Mouse (Mus musculus) MEL (cell line): ENCODE data around the gene Cnga1.

Experiments
- CTCF ChIP-seq, 3 experiments: IDR thresholded peaks in 2 of 3; conservative IDR thresholded peaks in 1 of 3; 2 replicates each; pipeline ENCODE4 v1.5.1; 2011 to 2012; ENCODE audit warnings: low read length in 3 of 3, low read depth in 2 of 3, mild to moderate bottlenecking in 2 of 3, improper control_type of control experiment in 1 of 3, inconsistent platforms in 1 of 3, mixed read lengths in 1 of 3, moderate library complexity in 1 of 3; ENCODE audit not compliant: control insufficient read depth in 1 of 3, insufficient read depth in 1 of 3, poor library complexity in 1 of 3, severe bottlenecking in 1 of 3
- MYC ChIP-seq: IDR thresholded peaks from 2 replicates; pipeline ENCODE4 v1.6.1; 2011; ENCODE audit warnings: low read depth, mild to moderate bottlenecking, low read length, improper control_type of control experiment, moderate library complexity
- POLR2A ChIP-seq, 2 experiments: IDR thresholded peaks; 2 replicates each; pipeline ENCODE4 v1.6.1; 2011 to 2012; ENCODE audit warnings: low read length in 2 of 2, mild to moderate bottlenecking in 2 of 2, control low read depth in 1 of 2, improper control_type of control experiment in 1 of 2, low read depth in 1 of 2, moderate library complexity in 1 of 2; ENCODE audit not compliant: control insufficient read depth in 1 of 2, insufficient read depth in 1 of 2, poor library complexity in 1 of 2
- TAL1 ChIP-seq: IDR thresholded peaks from 2 replicates; pipeline ENCODE4 v1.6.1; 2012; ENCODE audit warnings: mild to moderate bottlenecking, inconsistent platforms, low read length, moderate library complexity, mixed read lengths
- TBP ChIP-seq: IDR thresholded peaks from 2 replicates; pipeline ENCODE4 v1.8.0; 2011; ENCODE audit warnings: low read depth, low read length, improper control_type of control experiment
- USF1 ChIP-seq: IDR thresholded peaks from 2 replicates; pipeline ENCODE4 v1.6.1; 2014; ENCODE audit warnings: low read depth, mild to moderate bottlenecking, inconsistent platforms, low read length, improper control_type of control experiment, moderate library complexity

DNA sequence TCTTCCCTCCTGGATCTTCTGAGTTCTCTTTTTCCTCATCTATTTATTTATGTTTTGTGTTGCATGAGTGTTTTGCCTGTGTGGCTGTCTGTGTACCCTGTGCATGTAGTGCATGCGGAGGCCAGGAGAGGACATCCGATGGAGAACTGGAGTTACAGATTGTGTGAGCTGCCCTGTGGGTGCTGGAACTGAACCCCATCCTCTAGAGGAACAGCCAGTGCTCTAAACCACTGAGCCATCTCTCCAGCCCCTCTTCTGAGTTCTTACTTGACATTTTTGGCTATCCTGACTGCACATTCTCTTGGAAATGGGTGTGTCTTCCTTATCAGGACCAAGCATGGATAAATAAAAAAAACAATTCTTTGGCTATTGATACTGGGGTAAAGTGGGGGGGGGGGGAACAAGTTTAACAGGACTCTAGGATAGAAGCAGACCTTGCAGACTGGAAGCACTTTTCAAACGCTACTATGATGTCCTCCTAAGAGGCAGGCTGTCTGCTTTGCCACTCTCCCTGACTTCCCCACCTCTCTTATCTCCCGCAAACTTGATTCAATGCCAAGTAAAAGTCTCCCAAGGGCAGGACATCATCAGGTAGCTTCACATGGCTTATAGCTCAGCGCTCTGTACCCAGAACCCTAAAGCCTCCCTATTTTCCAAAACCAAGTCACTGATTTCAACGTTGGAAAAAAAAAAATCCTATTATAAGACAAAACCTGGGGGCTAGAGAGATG is 17.1 kb upstream of the Cnga1 start:
- TF ChIP-seq TAL1, result no peak
- no peak for TF ChIP-seq USF1
- TF ChIP-seq MYC, result no peak
- TF ChIP-seq CTCF (IDR thresholded peaks at IDR 0.05 in 2 of 3, conservative IDR thresholded peaks at IDR 0.05 in 1 of 3; ENCODE audit: control insufficient read depth in 1 of 3, insufficient read depth in 1 of 3, low read depth in 2 of 3, low read length in 3 of 3, poor library complexity in 1 of 3, severe bottlenecking in 1 of 3), result no peak
- TF ChIP-seq POLR2A (IDR thresholded peaks at IDR 0.05; ENCODE audit: control insufficient read depth in 1 of 2, insufficient read depth in 1 of 2, low read depth in 1 of 2, low read length in 2 of 2, poor library complexity in 1 of 2), result no peak
- no peak for TF ChIP-seq TBP
